Mouse (Mus musculus) stomach, embryonic 16.5 days (tissue): ENCODE results near the gene Ttc25. TPM values are rescaled to one million over a fixed set of nuclear protein-coding genes. Genes with fewer than 3 reads are reported as not detected.

Source experiments
- polyA plus RNA-seq: library from polyadenylated mRNA; unstranded; fragments of >200 nt; fragmentation: Nextera tagmentation; extraction: Ambion mirVana; gene quantifications from 2 replicates; pipeline ENCODE4 v1.2.1, GENCODE M21; 2015

Gene Ttc25
- polyA plus RNA-seq, 1 experiment from 2014 or later: 0.40 TPM

Other genes starting within 250 kb of the Ttc25 start
- 1,614 and 1,638 TPM in 2 replicates for gene Eif1, start 225.7 kb upstream of the Ttc25 start, polyA plus RNA-seq
- 10.8 and 13.3 TPM in 2 replicates for gene Gast, start 211.2 kb upstream of the Ttc25 start, polyA plus RNA-seq
- 13.2 and 13.5 TPM in 2 replicates for gene Hap1, start 189.5 kb upstream of the Ttc25 start, polyA plus RNA-seq
- gene Jup, start 147.8 kb upstream of the Ttc25 start, polyA plus RNA-seq: 247 and 328 TPM in 2 replicates
- gene P3h4, start 130.8 kb upstream of the Ttc25 start, polyA plus RNA-seq: 56.7 and 62.1 TPM in 2 replicates
- 114 and 119 TPM in 2 replicates for gene Fkbp10, start 129.9 kb upstream of the Ttc25 start, polyA plus RNA-seq
- gene Nt5c3b, start 103.8 kb upstream of the Ttc25 start, polyA plus RNA-seq: 99.1 and 109 TPM in 2 replicates
- gene Klhl10, start 103.7 kb upstream of the Ttc25 start, polyA plus RNA-seq: 0.29 and 0.30 TPM in 2 replicates
- 7.4 and 7.5 TPM in 2 replicates for gene Klhl11, start 72.9 kb upstream of the Ttc25 start, polyA plus RNA-seq
- 178 and 192 TPM in 2 replicates for gene Acly, start 17.6 kb upstream of the Ttc25 start, polyA plus RNA-seq
- gene Cnp, start 29.3 kb downstream of the Ttc25 start, polyA plus RNA-seq: 38.9 and 40.6 TPM in 2 replicates
- 60.7 and 67.1 TPM in 2 replicates for gene Nkiras2, start 73.6 kb downstream of the Ttc25 start, polyA plus RNA-seq
- 209 and 214 TPM in 2 replicates for gene Dnajc7, start 74.6 kb downstream of the Ttc25 start, polyA plus RNA-seq
- gene Zfp385c, start 146.8 kb downstream of the Ttc25 start, polyA plus RNA-seq: 0.19 and 0.27 TPM in 2 replicates
- gene Dhx58, start 158.7 kb downstream of the Ttc25 start, polyA plus RNA-seq: 2.8 and 3.6 TPM in 2 replicates
- gene Kat2a, start 166.9 kb downstream of the Ttc25 start, polyA plus RNA-seq: 40.6 and 41.5 TPM in 2 replicates
- 0.36 TPM in 1 of 2 replicates, not detected in the other for gene Hspb9, start 168.2 kb downstream of the Ttc25 start, polyA plus RNA-seq
- gene Rab5c, start 192.6 kb downstream of the Ttc25 start, polyA plus RNA-seq: 33.2 and 33.9 TPM in 2 replicates
- 0.14 and 0.22 TPM in 2 replicates for gene Kcnh4, start 214.3 kb downstream of the Ttc25 start, polyA plus RNA-seq
- gene Hcrt, start 217.3 kb downstream of the Ttc25 start, polyA plus RNA-seq: not detected in 2 replicates
- gene Ghdc, start 225.3 kb downstream of the Ttc25 start, polyA plus RNA-seq: 6.5 and 7.2 TPM in 2 replicates